Mouse (Mus musculus): Measurements from ENCODE around the gene Gas8. TPM values are rescaled to one million over a fixed set of nuclear protein-coding genes. Genes with fewer than 3 reads are reported as not detected.
A peak's percentile ranks its signal among the peaks of the same experiment; 100 is the strongest.
"Not testable (repeated sequence)": the region's sequence is repeated elsewhere in the genome, so short reads cannot be mapped to it uniquely, and the experiment has no call there.

The Gas8 gene
- 5.4 and 8.6 TPM in 2 replicates for polyA plus RNA-seq (2016; fragmentation: Nextera tagmentation; extraction: Ambion mirVana)

GRCm38 (mm10) chr8:123518667-123519066, at the start of gene Gas8:
TSS of gene Gas8 (plus strand) at chr8:123518834.
- peak within 1 kb of the TSS; percentile 57 for H3K9ac ChIP-seq
- H3K36me3 ChIP-seq: peaks cover 18% of the 10 kb centered on the region
- peak within 1 kb of the TSS; percentile 86 for H3K4me2 ChIP-seq
- H3K4me1 ChIP-seq: peaks cover 33% of the 10 kb centered on the region
- no peak within 1 kb of the TSS for H3K27ac ChIP-seq
- 0% methylated on average over 20 of the region's 20 CpGs for WGBS (ENCODE audit: insufficient replicate concordance)
- peak within 1 kb of the TSS; percentile 63 for H3K4me3 ChIP-seq
- H3K9me3 ChIP-seq (replicated peaks): no peaks in the 10 kb centered on the region
- peak; percentile 87 for ATAC-seq
- H3K27me3 ChIP-seq (replicated peaks): peaks cover 44% of the 10 kb centered on the region

- H3K4me3 ChIP-seq; H3K36me3 ChIP-seq; H3K27ac ChIP-seq; H3K9me3 ChIP-seq (replicated peaks); ATAC-seq; H3K27me3 ChIP-seq (replicated peaks); H3K9ac ChIP-seq; H3K4me2 ChIP-seq: not testable (repeated sequence)
- H3K4me1 ChIP-seq: peaks cover 18% of the 10 kb centered on the region
- 59% methylated on average over 6 of the region's 6 CpGs for WGBS (ENCODE audit: insufficient replicate concordance)
Measured at GRCm38 (mm10) chr8:123472991-123473390, 45.6 kb upstream of the Gas8 start.

- not testable (repeated sequence) for H3K9me3 ChIP-seq (replicated peaks); H3K27me3 ChIP-seq (replicated peaks); H3K36me3 ChIP-seq; H3K27ac ChIP-seq; ATAC-seq; H3K4me3 ChIP-seq; H3K9ac ChIP-seq; H3K4me2 ChIP-seq
- peaks cover 29% of the 10 kb centered on the region for H3K4me1 ChIP-seq
- WGBS (ENCODE audit: insufficient replicate concordance): 39% methylated on average over 5 of the region's 5 CpGs
Measured at GRCm38 (mm10) chr8:123474549-123474948, 44.1 kb upstream of the Gas8 start.

- Histone ChIP-seq H3K4me2 (peak overlapping the region; percentile 74), H3K27ac (peak overlapping the region; percentile 88; the same call in 1 of the 2 replicates), H3K9ac (peak overlapping the region; percentile 84), H3K36me3 (peaks cover 22% of the 10 kb centered on the region), H3K4me3 (peak overlapping the region; percentile 80), H3K4me1 (peaks cover 29% of the 10 kb centered on the region), H3K27me3 (replicated peaks) (no peaks in the 10 kb centered on the region), H3K9me3 (replicated peaks) (no peaks in the 10 kb centered on the region)
- WGBS (ENCODE audit: insufficient replicate concordance): 10% methylated on average over 34 of the region's 34 CpGs
- peak; percentile 16; the same call in 1 of the 2 replicates for ATAC-seq
Measured at GRCm38 (mm10) chr8:123476911-123477736, 41.5 kb upstream of the Gas8 start.

GRCm38 (mm10) chr8:123477737-123478258, 40.8 kb upstream of the Gas8 start, which contains the start of gene Afg3l1:
TSS of gene Afg3l1 (plus strand) at chr8:123477903.
- peak within 1 kb of the TSS; percentile 84 for H3K9ac ChIP-seq
- ATAC-seq: peak; percentile 92
- no peaks in the 10 kb centered on the region for H3K9me3 ChIP-seq (replicated peaks)
- peak within 1 kb of the TSS; percentile 88 for H3K27ac ChIP-seq
- H3K4me1 ChIP-seq: peaks cover 29% of the 10 kb centered on the region
- peak within 1 kb of the TSS; percentile 80 for H3K4me3 ChIP-seq
- H3K36me3 ChIP-seq: peaks cover 29% of the 10 kb centered on the region
- H3K4me2 ChIP-seq: peak within 1 kb of the TSS; percentile 74
- WGBS (ENCODE audit: insufficient replicate concordance): under 1% methylated on average over 58 of the region's 58 CpGs
- no peaks in the 10 kb centered on the region for H3K27me3 ChIP-seq (replicated peaks)

- peak overlapping the region; percentile 84 for H3K9ac ChIP-seq
- H3K4me1 ChIP-seq: peaks cover 29% of the 10 kb centered on the region
- no peaks in the 10 kb centered on the region for H3K9me3 ChIP-seq (replicated peaks)
- peak overlapping the region; percentile 88 for H3K27ac ChIP-seq
- no peaks in the 10 kb centered on the region for H3K27me3 ChIP-seq (replicated peaks)
- H3K4me3 ChIP-seq: peak overlapping the region; percentile 80
- H3K4me2 ChIP-seq: peak overlapping the region; percentile 74
- WGBS (ENCODE audit: insufficient replicate concordance): 28% methylated on average over 16 of the region's 16 CpGs
- ATAC-seq: peak; percentile 2; the same call in 1 of the 2 replicates
- H3K36me3 ChIP-seq: peaks cover 36% of the 10 kb centered on the region
Measured at GRCm38 (mm10) chr8:123478456-123479218, 40.0 kb upstream of the Gas8 start.

GRCm38 (mm10) chr8:123482627-123483026, 36.0 kb upstream of the Gas8 start:
- peaks cover 74% of the 10 kb centered on the region for H3K36me3 ChIP-seq
- ATAC-seq: no peak
- 83% methylated on average over 7 of the region's 7 CpGs for WGBS (ENCODE audit: insufficient replicate concordance)

GRCm38 (mm10) chr8:123491280-123492075, 27.2 kb upstream of the Gas8 start:
- Histone ChIP-seq H3K9me3 (replicated peaks) (no peaks in the 10 kb centered on the region), H3K27ac (no peak overlapping the region)

More at GRCm38 (mm10) chr8:123482627-123483026, 36.0 kb upstream of the Gas8 start:
- Histone ChIP-seq H3K4me1 (peaks cover 11% of the 10 kb centered on the region), H3K9me3 (replicated peaks) (no peaks in the 10 kb centered on the region), H3K9ac (no peak overlapping the region), H3K4me3 (no peak overlapping the region), H3K27me3 (replicated peaks) (no peaks in the 10 kb centered on the region), H3K4me2 (no peak overlapping the region), H3K27ac (no peak overlapping the region)

GRCm38 (mm10) chr8:123492898-123493297, 25.7 kb upstream of the Gas8 start:
- Histone ChIP-seq H3K27ac (no peak overlapping the region), H3K4me1 (no peaks in the 10 kb centered on the region), H3K27me3 (replicated peaks) (no peaks in the 10 kb centered on the region), H3K9me3 (replicated peaks) (no peaks in the 10 kb centered on the region), H3K4me3 (no peak overlapping the region), H3K9ac (no peak overlapping the region), H3K4me2 (no peak overlapping the region), H3K36me3 (peaks cover 98% of the 10 kb centered on the region)
- 87% methylated on average over 9 of the region's 9 CpGs for WGBS (ENCODE audit: insufficient replicate concordance)
- no peak for ATAC-seq

More at GRCm38 (mm10) chr8:123491280-123492075, 27.2 kb upstream of the Gas8 start:
- Histone ChIP-seq H3K4me2 (no peak overlapping the region), H3K9ac (no peak overlapping the region), H3K36me3 (peaks cover 98% of the 10 kb centered on the region), H3K27me3 (replicated peaks) (no peaks in the 10 kb centered on the region), H3K4me3 (no peak overlapping the region), H3K4me1 (no peaks in the 10 kb centered on the region)
- WGBS (ENCODE audit: insufficient replicate concordance): 80% methylated on average over 15 of the region's 15 CpGs
- no peak for ATAC-seq

- H3K36me3 ChIP-seq: peaks cover 100% of the 10 kb centered on the region
Measured at GRCm38 (mm10) chr8:123497699-123498098, 20.9 kb upstream of the Gas8 start.

GRCm38 (mm10) chr8:123498963-123499362, 19.7 kb upstream of the Gas8 start:
- Histone ChIP-seq H3K9ac (no peak overlapping the region), H3K27me3 (replicated peaks) (no peaks in the 10 kb centered on the region), H3K9me3 (replicated peaks) (no peaks in the 10 kb centered on the region), H3K4me2 (no peak overlapping the region), H3K4me3 (no peak overlapping the region), H3K36me3 (peaks cover 100% of the 10 kb centered on the region), H3K4me1 (no peaks in the 10 kb centered on the region), H3K27ac (no peak overlapping the region)
- 69% methylated on average over 11 of the region's 11 CpGs for WGBS (ENCODE audit: insufficient replicate concordance)
- ATAC-seq: no peak

More at GRCm38 (mm10) chr8:123497699-123498098, 20.9 kb upstream of the Gas8 start:
- ATAC-seq: no peak
- Histone ChIP-seq H3K4me2 (no peak overlapping the region), H3K9me3 (replicated peaks) (no peaks in the 10 kb centered on the region), H3K4me1 (no peaks in the 10 kb centered on the region), H3K9ac (no peak overlapping the region), H3K4me3 (no peak overlapping the region), H3K27ac (no peak overlapping the region), H3K27me3 (replicated peaks) (no peaks in the 10 kb centered on the region)
- WGBS (ENCODE audit: insufficient replicate concordance): 73% methylated on average over 4 of the region's 4 CpGs
